Mouse (Mus musculus): ENCODE results near the gene Slc5a11. TPM values are rescaled to one million over a fixed set of nuclear protein-coding genes. Genes with fewer than 3 reads are reported as not detected.

Gene Slc5a11
- polyA plus RNA-seq, 1 experiment, result 107 TPM

DNA sequence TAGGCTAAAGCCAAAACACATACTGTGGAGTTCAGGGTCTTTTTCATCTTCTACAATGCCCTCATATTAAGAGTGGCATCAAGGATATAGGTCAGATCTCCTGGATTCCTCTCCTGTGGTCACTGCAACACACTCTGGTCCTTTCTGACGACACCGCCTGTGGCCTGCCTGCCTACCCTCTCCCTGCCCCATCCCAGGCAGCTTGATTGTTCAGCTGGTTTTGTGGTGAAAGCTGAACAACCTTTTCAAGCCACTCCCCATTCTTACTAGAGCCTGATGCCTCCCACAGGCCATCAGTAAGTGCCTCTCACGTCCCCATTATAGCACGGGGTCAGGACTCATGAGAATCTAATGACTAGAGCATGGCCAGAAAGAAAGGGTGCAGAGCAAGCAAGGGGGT lies 74.6 kb downstream of the Slc5a11 start:
- Histone ChIP-seq H3K36me3 (ENCODE audit: control insufficient read depth, insufficient read depth, low read length) (no peaks in the 10 kb centered on the region; the same call in 1 of the 2 replicates), H3K4me3 (ENCODE audit: insufficient read depth, low read depth, low read length) (no peak overlapping the region), H3K27ac (ENCODE audit: insufficient read depth, low read depth, low read length) (no peak overlapping the region), H3K4me1 (ENCODE audit: control insufficient read depth, insufficient read depth, low read length) (no peaks in the 10 kb centered on the region), H3K27me3 (replicated peaks; ENCODE audit: control insufficient read depth, insufficient read depth, low read length) (no peaks in the 10 kb centered on the region)
- DNase-seq, result no peak
- TF ChIP-seq POLR2A (IDR thresholded peaks at IDR 0.05; ENCODE audit: low read depth, low read length) (no peak), CTCF (conservative IDR thresholded peaks at IDR 0.05; ENCODE audit: insufficient read depth, insufficient read length, low read depth, low read length) (no peak)
- WGBS, result 77% methylated on average over 4 of the region's 4 CpGs

DNA sequence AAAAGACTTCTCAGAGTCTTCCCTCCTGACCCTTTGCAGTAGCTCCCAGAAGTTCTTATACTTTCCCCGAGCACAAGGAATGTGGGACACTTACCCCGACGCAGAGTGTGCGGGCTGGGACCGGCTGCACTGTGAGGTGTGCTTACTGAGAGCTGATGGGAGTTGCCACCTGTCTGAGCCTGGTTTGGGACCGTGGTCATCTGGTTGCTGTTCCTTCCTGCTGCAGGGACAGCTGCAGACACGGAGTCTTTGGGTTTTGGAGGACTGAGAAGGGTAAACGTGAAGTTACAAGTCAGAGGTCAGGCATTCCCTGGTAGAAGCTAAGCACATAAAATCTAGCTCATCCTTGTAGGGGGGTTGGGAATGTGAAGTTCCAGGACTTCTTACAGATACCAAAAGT lies 77.4 kb downstream of the Slc5a11 start:
- Histone ChIP-seq H3K4me3 (ENCODE audit: insufficient read depth, low read depth, low read length) (no peak overlapping the region), H3K36me3 (ENCODE audit: control insufficient read depth, insufficient read depth, low read length) (no peaks in the 10 kb centered on the region; the same call in 1 of the 2 replicates), H3K27me3 (replicated peaks; ENCODE audit: control insufficient read depth, insufficient read depth, low read length) (no peaks in the 10 kb centered on the region), H3K27ac (ENCODE audit: insufficient read depth, low read depth, low read length) (no peak overlapping the region), H3K4me1 (ENCODE audit: control insufficient read depth, insufficient read depth, low read length) (no peaks in the 10 kb centered on the region)
- TF ChIP-seq POLR2A (IDR thresholded peaks at IDR 0.05; ENCODE audit: low read depth, low read length) (no peak), CTCF (conservative IDR thresholded peaks at IDR 0.05; ENCODE audit: insufficient read depth, insufficient read length, low read depth, low read length) (no peak)
- DNase-seq, result no peak
- 66% methylated on average over 8 of the region's 8 CpGs for WGBS

DNA sequence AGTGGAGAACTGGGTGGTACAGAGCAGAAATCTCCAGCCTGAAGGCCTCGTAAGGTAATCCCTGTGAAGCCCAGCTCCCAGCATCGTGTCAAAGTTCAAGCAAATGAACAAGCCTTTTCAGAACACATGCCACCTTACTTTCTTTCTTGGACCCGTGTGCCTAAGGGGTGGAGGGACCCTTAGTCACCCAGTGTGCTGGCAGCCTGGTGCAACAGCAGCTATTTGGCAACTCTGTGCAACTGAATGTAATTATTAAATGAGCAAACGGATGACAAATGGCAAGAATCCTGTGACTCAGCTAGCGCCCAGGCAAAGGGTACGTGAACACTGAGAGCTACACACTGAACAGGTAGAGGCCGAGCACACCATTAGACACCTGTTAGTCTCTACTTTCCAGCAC lies 79.3 kb downstream of the Slc5a11 start:
- Histone ChIP-seq H3K36me3 (ENCODE audit: control insufficient read depth, insufficient read depth, low read length) (no peaks in the 10 kb centered on the region; the same call in none of the 2 replicates), H3K27me3 (replicated peaks; ENCODE audit: control insufficient read depth, insufficient read depth, low read length) (no peaks in the 10 kb centered on the region), H3K27ac (ENCODE audit: insufficient read depth, low read depth, low read length) (no peak overlapping the region), H3K4me1 (ENCODE audit: control insufficient read depth, insufficient read depth, low read length) (no peaks in the 10 kb centered on the region), H3K4me3 (ENCODE audit: insufficient read depth, low read depth, low read length) (no peak overlapping the region)
- DNase-seq, result no peak
- TF ChIP-seq CTCF (conservative IDR thresholded peaks at IDR 0.05; ENCODE audit: insufficient read depth, insufficient read length, low read depth, low read length), result no peak
- no peak for TF ChIP-seq POLR2A (IDR thresholded peaks at IDR 0.05; ENCODE audit: low read depth, low read length)
- WGBS, result 74% methylated on average over 7 of the region's 7 CpGs

DNA sequence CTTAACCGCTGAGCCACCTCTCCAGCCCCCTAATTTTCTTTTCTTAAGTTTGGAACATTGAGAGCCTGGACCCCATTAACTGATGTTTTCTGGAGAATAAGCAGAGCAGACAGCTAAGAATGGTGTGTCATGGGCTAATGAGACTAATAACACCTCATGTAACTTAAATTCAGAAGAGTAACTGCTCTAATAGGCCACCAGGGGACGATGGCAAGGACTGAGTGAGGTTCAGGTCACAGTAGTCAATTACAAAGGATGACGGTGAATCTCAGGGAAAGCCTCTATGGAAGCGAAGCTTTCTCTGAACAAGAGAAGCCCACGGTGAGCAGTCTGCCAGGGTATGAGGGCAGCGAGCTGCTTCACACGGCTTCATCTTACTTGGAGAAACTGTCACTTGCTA lies 80.8 kb downstream of the Slc5a11 start:
- Histone ChIP-seq H3K27me3 (replicated peaks; ENCODE audit: control insufficient read depth, insufficient read depth, low read length) (no peaks in the 10 kb centered on the region), H3K36me3 (ENCODE audit: control insufficient read depth, insufficient read depth, low read length) (peaks cover 4% of the 10 kb centered on the region; the same call in 1 of the 2 replicates), H3K4me1 (ENCODE audit: control insufficient read depth, insufficient read depth, low read length) (no peaks in the 10 kb centered on the region), H3K4me3 (ENCODE audit: insufficient read depth, low read depth, low read length) (no peak overlapping the region), H3K27ac (ENCODE audit: insufficient read depth, low read depth, low read length) (no peak overlapping the region)
- DNase-seq, result no peak
- TF ChIP-seq POLR2A (IDR thresholded peaks at IDR 0.05; ENCODE audit: low read depth, low read length) (no peak), CTCF (conservative IDR thresholded peaks at IDR 0.05; ENCODE audit: insufficient read depth, insufficient read length, low read depth, low read length) (no peak)
- 84% methylated on average over 7 of the region's 7 CpGs for WGBS

DNA sequence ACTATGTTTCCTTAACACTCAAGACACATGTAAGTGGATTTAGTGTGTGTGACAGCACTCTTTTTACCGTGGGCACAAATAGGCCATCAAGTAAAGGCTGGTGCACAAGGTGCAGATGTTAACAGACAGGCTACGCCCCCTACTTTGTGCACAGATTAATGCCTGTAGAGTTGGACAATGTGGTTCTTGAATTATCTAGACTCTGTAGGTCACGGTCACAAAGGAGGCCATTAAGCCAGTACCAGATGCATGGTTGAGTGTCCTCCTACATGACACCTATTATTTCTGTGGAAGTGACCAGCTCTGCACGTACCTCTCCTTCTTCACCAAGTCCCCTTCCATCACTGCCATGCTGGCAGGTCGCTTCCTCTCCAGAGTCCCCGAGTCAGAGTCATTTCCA lies 81.5 kb downstream of the Slc5a11 start:
- Histone ChIP-seq H3K4me3 (ENCODE audit: insufficient read depth, low read depth, low read length) (no peak overlapping the region), H3K4me1 (ENCODE audit: control insufficient read depth, insufficient read depth, low read length) (no peaks in the 10 kb centered on the region), H3K27ac (ENCODE audit: insufficient read depth, low read depth, low read length) (no peak overlapping the region), H3K27me3 (replicated peaks; ENCODE audit: control insufficient read depth, insufficient read depth, low read length) (no peaks in the 10 kb centered on the region), H3K36me3 (ENCODE audit: control insufficient read depth, insufficient read depth, low read length) (peaks cover 6% of the 10 kb centered on the region; the same call in 1 of the 2 replicates)
- whole genome bisulfite sequencing, result 94% methylated on average over 6 of the region's 6 CpGs
- TF ChIP-seq CTCF (conservative IDR thresholded peaks at IDR 0.05; ENCODE audit: insufficient read depth, insufficient read length, low read depth, low read length), result no peak
- TF ChIP-seq POLR2A (IDR thresholded peaks at IDR 0.05; ENCODE audit: low read depth, low read length), result no peak
- DNase-seq, result no peak

DNA sequence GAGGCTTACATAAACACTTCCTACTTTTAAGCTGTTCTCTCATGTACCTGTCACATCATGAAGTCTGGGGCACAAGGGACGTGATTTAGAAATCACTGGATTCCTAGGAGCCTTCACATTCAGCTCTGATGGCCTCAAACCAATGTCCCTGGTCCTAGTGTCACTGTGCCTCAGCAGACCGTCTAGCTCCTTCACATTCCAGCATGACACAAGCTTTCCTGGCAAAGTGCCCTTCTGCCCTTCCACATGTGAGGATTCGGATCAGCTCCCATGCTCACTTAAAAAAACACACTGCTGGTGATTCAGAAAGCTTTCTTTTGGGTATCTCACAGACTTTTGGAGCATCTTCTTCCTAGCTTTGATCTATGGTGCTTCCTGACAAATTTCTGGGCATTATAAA lies 83.6 kb downstream of the Slc5a11 start:
- TF ChIP-seq POLR2A (IDR thresholded peaks at IDR 0.05; ENCODE audit: low read depth, low read length), result no peak
- no peak for TF ChIP-seq CTCF (conservative IDR thresholded peaks at IDR 0.05; ENCODE audit: insufficient read depth, insufficient read length, low read depth, low read length)
- WGBS, result 36% methylated on average over 3 of the region's 3 CpGs
- Histone ChIP-seq H3K4me3 (ENCODE audit: insufficient read depth, low read depth, low read length) (no peak overlapping the region), H3K36me3 (ENCODE audit: control insufficient read depth, insufficient read depth, low read length) (peaks cover 6% of the 10 kb centered on the region; the same call in 1 of the 2 replicates), H3K27me3 (replicated peaks; ENCODE audit: control insufficient read depth, insufficient read depth, low read length) (no peaks in the 10 kb centered on the region), H3K27ac (ENCODE audit: insufficient read depth, low read depth, low read length) (no peak overlapping the region), H3K4me1 (ENCODE audit: control insufficient read depth, insufficient read depth, low read length) (no peaks in the 10 kb centered on the region)
- peak; percentile 31 for DNase-seq

DNA sequence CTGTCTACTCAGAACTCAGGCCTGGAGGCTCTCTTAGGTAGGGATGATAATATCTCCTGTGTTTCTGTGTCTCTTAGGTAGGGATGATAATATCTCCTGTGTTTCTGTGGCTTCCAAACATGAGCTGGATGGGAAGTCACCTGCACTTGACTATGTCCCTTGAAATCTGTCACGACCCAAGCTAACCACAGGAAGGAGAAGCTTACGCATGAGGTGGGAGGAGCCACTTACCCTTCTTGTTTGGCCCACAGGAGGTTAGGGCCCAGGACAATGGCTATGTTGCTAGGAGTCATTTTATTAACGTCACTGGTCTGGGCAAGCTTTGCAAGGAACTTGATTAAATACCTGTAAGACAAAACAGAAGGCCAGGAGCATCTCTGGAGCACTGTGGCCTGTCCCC lies 85.7 kb downstream of the Slc5a11 start:
- TF ChIP-seq CTCF (conservative IDR thresholded peaks at IDR 0.05; ENCODE audit: insufficient read depth, insufficient read length, low read depth, low read length), result no peak
- TF ChIP-seq POLR2A (IDR thresholded peaks at IDR 0.05; ENCODE audit: low read depth, low read length), result no peak
- Histone ChIP-seq H3K4me1 (ENCODE audit: control insufficient read depth, insufficient read depth, low read length) (no peaks in the 10 kb centered on the region), H3K36me3 (ENCODE audit: control insufficient read depth, insufficient read depth, low read length) (peaks cover 6% of the 10 kb centered on the region), H3K27ac (ENCODE audit: insufficient read depth, low read depth, low read length) (no peak overlapping the region), H3K27me3 (replicated peaks; ENCODE audit: control insufficient read depth, insufficient read depth, low read length) (no peaks in the 10 kb centered on the region), H3K4me3 (ENCODE audit: insufficient read depth, low read depth, low read length) (no peak overlapping the region)
- no peak for DNase-seq
- 85% methylated on average over 3 of the region's 3 CpGs for WGBS
